In genomic region chr1:65635315-65635714, GRCm38 (mm10) we compare ENCODE assay signal across 17 mouse cellular contexts.
"Had no signal": no experiment of that assay in that cellular context is flagged by ENCODE, and none has a peak within 500 bp of the region (broad histone marks: within the 10 kb centered on the region; RNA-seq: fewer than 3 reads in every experiment).

No protein-coding gene starts in this region.

- H3K27ac ChIP-seq: neural tube, embryonic 12.5 days; neural tube, embryonic 13.5 days; neural tube, embryonic 15.5 days; stomach, embryonic 15.5 days; stomach, postnatal 0 days had no signal

- H3K36me3 ChIP-seq: neural tube, embryonic 12.5 days; neural tube, embryonic 13.5 days; neural tube, embryonic 15.5 days; stomach, embryonic 15.5 days had no signal

- H3K4me3 ChIP-seq: neural tube, embryonic 12.5 days; neural tube, embryonic 13.5 days; neural tube, embryonic 15.5 days; stomach, embryonic 15.5 days had no signal

- H3K27me3 ChIP-seq: neural tube, embryonic 12.5 days; neural tube, embryonic 13.5 days; neural tube, embryonic 15.5 days; stomach, embryonic 15.5 days had no signal

- H3K9me3 ChIP-seq: neural tube, embryonic 12.5 days; neural tube, embryonic 13.5 days; neural tube, embryonic 15.5 days; stomach, embryonic 15.5 days had no signal

- H3K9ac ChIP-seq: neural tube, embryonic 12.5 days; neural tube, embryonic 13.5 days; neural tube, embryonic 15.5 days; stomach, embryonic 15.5 days had no signal

- H3K4me2 ChIP-seq: neural tube, embryonic 12.5 days; neural tube, embryonic 13.5 days; neural tube, embryonic 15.5 days; stomach, embryonic 15.5 days had no signal

- H3K4me1 ChIP-seq: neural tube, embryonic 12.5 days; neural tube, embryonic 13.5 days; neural tube, embryonic 15.5 days; stomach, embryonic 15.5 days had no signal

- DNase-seq: retina, postnatal 1 day; right cerebral cortex, adult 18-20 months; right cerebral cortex, postnatal 14 days; right cerebral cortex, postnatal 25 days; right cerebral cortex, postnatal 4 days; spleen, adult 18-20 months; thymus, adult 18-20 months; thymus, adult 2 months; thymus, postnatal 14 days; thymus, postnatal 25 days; thymus, postnatal 36 days; thymus, postnatal 4 days had no signal
